Mouse (Mus musculus) liver, adult 2 months (tissue): ENCODE results near the gene Rprml.

Experiments used
- CTCF ChIP-seq: fragments of 200-500 bp; IDR thresholded peaks from 2 replicates; pipeline ENCODE4 v1.5.1; 2011; ENCODE audit warnings: low read depth, low read length, control low read depth
- POLR2A ChIP-seq: fragments of 200-500 bp; IDR thresholded peaks from 2 replicates; pipeline ENCODE4 v1.6.1; 2011; ENCODE audit warnings: low read length, control low read depth; ENCODE audit not compliant: insufficient read depth; ENCODE audit errors: extremely low read depth

DNA sequence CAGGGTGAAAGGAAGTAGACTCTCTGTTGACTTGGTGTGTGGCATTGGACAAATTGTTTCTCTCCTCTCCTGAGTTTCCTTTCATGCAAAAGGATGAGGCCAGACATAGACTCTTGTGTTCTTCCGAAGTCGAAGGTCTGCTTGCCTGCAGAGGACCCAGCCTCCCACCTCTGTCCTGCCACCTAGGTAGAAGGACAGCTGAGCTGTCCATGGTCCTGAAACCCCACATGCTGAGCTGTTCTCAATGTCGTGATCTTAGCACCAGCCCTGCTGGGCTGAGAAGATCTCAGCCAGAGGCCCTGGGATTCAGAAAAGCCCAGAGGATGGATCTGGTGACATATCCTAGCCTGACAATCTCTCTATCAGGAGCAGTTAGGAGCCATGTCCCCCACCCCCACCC is 7.2 kb downstream of the Rprml start:
- TF ChIP-seq CTCF (no peak), POLR2A (no peak)
